Mouse (Mus musculus): ENCODE data around the gene Gm12790. TPM values are rescaled to one million over a fixed set of nuclear protein-coding genes. Genes with fewer than 3 reads are reported as not detected.
"Not testable (repeated sequence)": the region's sequence is repeated elsewhere in the genome, so short reads cannot be mapped to it uniquely, and the experiment has no call there.

The Gm12790 gene
- polyA plus RNA-seq (2012; ENCODE audit: insufficient read depth, insufficient read length, missing spikeins), result not detected in 2 replicates

- H3K27ac ChIP-seq (replicated peaks; ENCODE audit: low read depth, low read length); H3K4me3 ChIP-seq (ENCODE audit: insufficient read depth, low read depth, low read length); H3K4me1 ChIP-seq (ENCODE audit: control insufficient read depth, insufficient read depth, insufficient read length, low read length): not testable (repeated sequence)
Measured at GRCm38 (mm10) chr4:101980949-101981348, at the start of gene Gm12790. TSS of gene Gm12790 (minus strand) at chr4:101981049.

- Histone ChIP-seq H3K27ac (replicated peaks; ENCODE audit: low read depth, low read length) (no peak overlapping the region), H3K4me1 (ENCODE audit: control insufficient read depth, insufficient read depth, insufficient read length, low read length) (no peaks in the 10 kb centered on the region), H3K4me3 (ENCODE audit: insufficient read depth, low read depth, low read length) (no peak overlapping the region)
Measured at GRCm38 (mm10) chr4:102026619-102027018, 45.8 kb upstream of the Gm12790 start.

DNA sequence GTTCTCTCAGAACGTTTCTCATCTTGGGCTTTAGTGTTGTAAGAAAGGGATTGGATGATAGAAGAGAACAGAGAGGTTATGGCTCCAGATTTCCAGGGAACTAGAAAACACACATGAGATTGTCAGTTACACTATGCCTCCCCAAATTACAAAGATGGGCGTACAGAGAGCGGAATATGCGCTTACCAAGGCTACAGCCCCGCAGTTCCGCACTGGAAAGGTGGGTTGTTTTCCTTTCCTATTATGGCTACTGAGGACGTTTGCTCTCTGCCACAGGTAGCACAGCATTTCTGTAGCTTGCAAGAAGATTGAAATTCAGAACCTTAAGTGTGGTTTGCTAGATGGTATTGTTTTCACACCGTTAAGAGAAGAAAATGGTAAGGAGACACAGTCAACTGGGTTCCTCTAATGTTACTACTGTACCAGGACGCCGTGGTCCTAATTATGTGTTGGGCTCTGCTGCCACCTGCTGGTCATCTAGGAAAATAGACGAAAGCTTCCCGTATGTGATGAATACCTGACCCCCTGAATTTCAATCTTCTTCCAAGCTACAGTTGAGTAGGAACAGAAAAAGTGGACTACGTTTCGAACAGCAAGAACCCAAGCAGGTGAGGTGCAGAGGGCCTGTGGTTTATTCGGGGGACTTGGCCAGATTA, 17.5 kb upstream of the Gm12790 start:
- no peak overlapping the region for H3K4me3 ChIP-seq (ENCODE audit: insufficient read depth, low read depth, low read length)
- no peaks in the 10 kb centered on the region for H3K4me1 ChIP-seq (ENCODE audit: control insufficient read depth, insufficient read depth, insufficient read length, low read length)
- no peak overlapping the region for H3K27ac ChIP-seq (replicated peaks; ENCODE audit: low read depth, low read length)

DNA sequence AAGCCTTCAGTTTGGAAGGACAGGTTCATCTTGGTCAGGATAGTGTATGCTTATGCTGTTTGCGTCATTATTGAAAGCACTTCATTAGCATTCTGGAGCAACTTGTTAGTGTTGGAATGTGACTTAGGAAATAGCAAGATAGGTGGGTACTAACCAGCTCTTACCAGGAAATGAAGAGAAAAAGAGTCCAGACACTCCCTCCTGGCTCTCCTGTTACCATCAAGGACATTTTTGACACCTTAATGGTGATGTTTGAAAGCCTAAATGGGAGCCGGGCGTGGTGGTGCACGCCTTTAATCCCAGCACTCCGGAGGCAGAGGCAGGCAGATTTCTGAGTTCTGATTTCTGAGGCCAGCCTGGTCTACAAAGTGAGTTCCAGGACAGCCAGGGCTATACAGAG, 16.6 kb upstream of the Gm12790 start:
- Histone ChIP-seq H3K27ac (replicated peaks; ENCODE audit: low read depth, low read length) (no peak overlapping the region), H3K4me1 (ENCODE audit: control insufficient read depth, insufficient read depth, insufficient read length, low read length) (no peaks in the 10 kb centered on the region), H3K4me3 (ENCODE audit: insufficient read depth, low read depth, low read length) (no peak overlapping the region)

- not testable (repeated sequence) for H3K4me3 ChIP-seq (ENCODE audit: insufficient read depth, low read depth, low read length); H3K27ac ChIP-seq (replicated peaks; ENCODE audit: low read depth, low read length); H3K4me1 ChIP-seq (ENCODE audit: control insufficient read depth, insufficient read depth, insufficient read length, low read length)
Measured at GRCm38 (mm10) chr4:101986326-101986725, 5.5 kb upstream of the Gm12790 start, which contains the start of gene Gm12789. TSS of gene Gm12789 (plus strand) at chr4:101986626.

- Histone ChIP-seq H3K27ac (replicated peaks; ENCODE audit: low read depth, low read length) (no peak overlapping the region), H3K4me1 (ENCODE audit: control insufficient read depth, insufficient read depth, insufficient read length, low read length) (no peaks in the 10 kb centered on the region), H3K4me3 (ENCODE audit: insufficient read depth, low read depth, low read length) (no peak overlapping the region)
Measured at GRCm38 (mm10) chr4:101985678-101986077, 4.8 kb upstream of the Gm12790 start.

GRCm38 (mm10) chr4:101940107-101940506, 40.7 kb downstream of the Gm12790 start, which contains the start of gene Gm12794:
TSS of gene Gm12794 (plus strand) at chr4:101940407.
- H3K4me3 ChIP-seq (ENCODE audit: insufficient read depth, low read depth, low read length); H3K27ac ChIP-seq (replicated peaks; ENCODE audit: low read depth, low read length); H3K4me1 ChIP-seq (ENCODE audit: control insufficient read depth, insufficient read depth, insufficient read length, low read length): not testable (repeated sequence)

Other genes starting within 250 kb of the Gm12790 start
- not detected in 2 replicates for gene B020004J07Rik, start 137.0 kb downstream of the Gm12790 start, polyA plus RNA-seq (2012; ENCODE audit: insufficient read depth, insufficient read length, missing spikeins)
- gene C130073F10Rik, start 87.3 kb downstream of the Gm12790 start, polyA plus RNA-seq (2012; ENCODE audit: insufficient read depth, insufficient read length, missing spikeins), result not detected in 2 replicates
- not detected in 2 replicates for gene Gm12800, start 71.9 kb downstream of the Gm12790 start, polyA plus RNA-seq (2012; ENCODE audit: insufficient read depth, insufficient read length, missing spikeins)
- not detected in 2 replicates for gene Gm12794, start 40.6 kb downstream of the Gm12790 start, polyA plus RNA-seq (2012; ENCODE audit: insufficient read depth, insufficient read length, missing spikeins)
- gene Gm12789, start 5.6 kb upstream of the Gm12790 start, polyA plus RNA-seq (2012; ENCODE audit: insufficient read depth, insufficient read length, missing spikeins), result not detected in 2 replicates
- 4.9 and 5.3 TPM in 2 replicates for gene Pde4b, start 106.5 kb upstream of the Gm12790 start, polyA plus RNA-seq (2012; ENCODE audit: insufficient read depth, insufficient read length, missing spikeins)